Mouse (Mus musculus) liver, postnatal 0 days (tissue): Measurements from ENCODE around the gene Tmtc1.

Experiments used
- CTCF ChIP-seq: sonication (generic); IDR thresholded peaks from 2 replicates; pipeline ENCODE4 v1.5.1; 2016; ENCODE audit warnings: antibody characterized with exemption, low read depth
- EP300 ChIP-seq: IDR thresholded peaks from 2 replicates; pipeline ENCODE4 v1.6.1; 2016; ENCODE audit warnings: antibody characterized with exemption, low read depth, mild to moderate bottlenecking

DNA sequence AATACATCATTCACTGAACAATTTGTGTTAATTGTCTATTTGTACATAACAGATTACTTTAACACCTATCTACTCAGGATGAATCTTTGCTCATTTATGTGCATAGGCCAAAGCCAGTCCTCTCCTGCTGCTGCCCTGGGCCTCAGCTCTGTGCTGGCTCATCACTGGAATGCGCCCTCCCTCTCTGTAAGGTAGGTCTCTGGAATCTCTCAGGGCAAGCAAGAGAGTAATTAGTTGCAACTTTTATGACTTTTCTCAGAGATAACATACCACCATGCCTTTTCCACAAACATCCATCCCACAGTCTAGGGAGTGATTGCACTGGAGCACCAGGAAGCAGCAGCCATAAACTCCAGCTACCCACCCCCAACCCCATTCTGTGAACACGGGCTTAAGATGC is 70.7 kb downstream of the Tmtc1 start:
- TF ChIP-seq CTCF: no peak
- no peak for TF ChIP-seq EP300
